13 mouse cellular contexts compared by ENCODE assay signal in genomic region chr12:116467030-116467429, GRCm38 (mm10). TPM values are rescaled to one million over a fixed set of nuclear protein-coding genes. Genes with fewer than 3 reads are reported as not detected.
DNase-seq lines count a peak whose midpoint lies in the region; ATAC-seq lines count a peak whose summit lies in the region.
"Had no signal": no experiment of that assay in that cellular context is flagged by ENCODE, and none has a peak within 500 bp of the region (broad histone marks: within the 10 kb centered on the region; RNA-seq: fewer than 3 reads in every experiment).

No protein-coding gene starts in this region.

- peak; percentile 78 for DNase-seq in 3T3-L1 (ENCODE audit: low read depth, low spot score)
- DNase-seq in CD4-positive helper T cell, adult 2 months (ENCODE audit: low read depth, low spot score) = peak; percentile 87
- no peak for DNase-seq in kidney, postnatal 36 days
- DNase-seq in ovary, postnatal 10 days (ENCODE audit: low spot score) = no peak
- DNase-seq in kidney, postnatal 14 days = no peak
- no peak for DNase-seq in adrenal gland, postnatal 4 days (ENCODE audit: low spot score in 2 of 2)
- DNase-seq: cerebellum, postnatal 10 days; gastrocnemius, postnatal 25 days; liver, embryonic 13.5 days; lung, postnatal 14 days had no signal

- peak; percentile 65 for ATAC-seq in common myeloid progenitor, adult 5-6 weeks (replicated peaks; ENCODE audit: low read depth, poor library complexity, severe bottlenecking)
- peak; percentile 90 for ATAC-seq in monocyte, adult 5-6 weeks (replicated peaks; ENCODE audit: insufficient number of reproducible peaks, low FRiP score, low TSS enrichment, poor library complexity, severe bottlenecking)
- ATAC-seq: midbrain, embryonic 13.5 days had no signal

RNA-seq across cellular contexts. Expression of gene Ptprn2, which starts 18.5 kb away (rescaled TPM):
- total RNA-seq in common myeloid progenitor, adult 5-6 weeks (2017) = not detected in 2 replicates
- not detected in 3 replicates for total RNA-seq in monocyte, adult 5-6 weeks (2017)
- total RNA-seq in adrenal gland, postnatal 4 days (2021) = 10 to 100 TPM; 22.2 to 28.1 TPM
- total RNA-seq: gastrocnemius, postnatal 25 days had no signal

Comparison
In these comparisons a context has a peak if more than half of its experiments do, and no peak if none do; other contexts are left out.
1. DNase-seq: peak in 3T3-L1 (single experiment) and CD4-positive helper T cell, adult 2 months (single experiment); none in kidney, postnatal 36 days (0 of 2), ovary, postnatal 10 days (single experiment), kidney, postnatal 14 days (single experiment) and adrenal gland, postnatal 4 days (0 of 2).
2. RNA of gene Ptprn2, which starts 18.5 kb away (total RNA-seq): 22.2 to 28.1 TPM in adrenal gland, postnatal 4 days; not detected in common myeloid progenitor, adult 5-6 weeks and not detected in monocyte, adult 5-6 weeks; every median in the first group is over 10 times any median in the second.